Mouse (Mus musculus): ENCODE results near the gene Fndc10.
"Not testable (repeated sequence)": the region's sequence is repeated elsewhere in the genome, so short reads cannot be mapped to it uniquely, and the experiment has no call there.

The Fndc10 gene

DNA sequence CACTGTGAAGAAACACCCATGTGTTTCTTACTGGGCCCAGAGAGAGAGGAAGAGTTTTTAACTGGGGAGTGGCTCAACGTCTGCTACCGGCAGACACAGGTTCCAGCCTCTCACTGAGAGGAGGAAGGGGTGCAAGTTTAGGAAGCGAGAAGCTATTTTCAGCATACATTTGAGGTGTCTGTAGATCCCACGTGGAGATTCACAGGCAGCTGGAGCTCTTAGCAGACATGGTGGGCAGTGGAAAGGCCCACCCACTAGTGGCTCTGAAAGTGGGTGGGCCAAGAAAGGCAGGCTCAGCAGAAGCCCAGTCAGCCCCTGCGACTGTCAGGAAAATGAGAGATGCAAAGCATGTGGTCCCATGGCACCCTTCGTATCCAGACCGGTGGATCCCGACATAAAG, 44.1 kb downstream of the Fndc10 start:
- no peak for DNase-seq

DNA sequence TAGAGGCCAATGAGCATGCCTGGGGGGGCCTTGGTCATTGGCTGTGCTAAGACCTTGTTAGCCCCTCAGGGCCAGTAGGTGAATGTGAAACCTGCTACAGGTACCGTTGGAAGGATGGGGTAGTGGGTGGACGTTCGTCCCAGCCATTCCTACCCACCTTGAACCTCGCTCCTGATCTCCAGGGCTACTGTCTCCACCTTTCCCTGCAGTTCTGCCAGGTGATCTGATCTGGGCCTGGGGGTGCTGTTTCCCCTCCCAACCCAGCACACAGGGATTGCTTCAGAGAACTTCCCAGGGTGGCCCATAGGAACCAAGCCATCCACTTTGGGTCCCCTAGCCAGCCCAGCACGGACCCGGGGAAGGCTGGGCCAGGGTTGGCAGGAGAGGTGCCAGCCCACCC, 45.0 kb downstream of the Fndc10 start:
- no peak for DNase-seq

GRCm38 (mm10) chr4:155739741-155740636, 45.8 kb downstream of the Fndc10 start:
- DNase-seq: no peak

DNA sequence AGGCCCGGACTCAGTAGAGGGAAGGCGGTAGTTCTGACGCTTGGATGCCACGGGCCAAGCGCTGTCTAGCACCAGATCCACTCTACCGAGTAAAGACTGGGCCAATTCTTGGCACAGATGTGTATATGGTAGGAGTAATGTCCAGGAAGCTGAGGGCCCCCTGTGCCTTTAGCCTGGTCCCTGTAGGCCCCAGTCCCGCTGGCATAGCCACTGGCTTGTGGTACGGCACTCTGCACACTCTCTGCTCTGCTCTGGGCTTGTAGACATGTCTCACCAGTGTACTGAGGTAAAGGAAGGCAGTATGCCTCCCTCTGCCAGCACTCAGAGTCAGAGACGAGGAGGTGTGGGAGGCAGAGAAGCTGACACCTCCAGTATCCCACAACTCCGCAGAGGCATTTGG, 46.5 kb downstream of the Fndc10 start:
- DNase-seq: not testable (repeated sequence)

GRCm38 (mm10) chr4:155742684-155743083, 48.5 kb downstream of the Fndc10 start:
- DNase-seq: no peak

- DNase-seq: no peak
These were observed 50.3 kb downstream of the Fndc10 start for GRCm38 (mm10) chr4:155744474-155744873.

GRCm38 (mm10) chr4:155745136-155745535, 51.0 kb downstream of the Fndc10 start:
- no peak for DNase-seq

All from thymus, postnatal 4 days (tissue).